Mouse (Mus musculus) myocyte (in vitro differentiated cells): ENCODE measurements at regions not wholly inside any gene's neighbourhood (a gene's known extent, or its start where the extent isn't known, plus 50 kb on each side); places are given as distances from the start of the nearest gene placed in this dataset.

Experiments used
- H3K27me3 ChIP-seq: one replicate; pipeline ENCODE4 v1.6.1; 2011; ENCODE audit not compliant: control insufficient read depth, insufficient read depth, insufficient read length
- H3K36me3 ChIP-seq: one replicate; pipeline ENCODE4 v1.6.1; 2011; ENCODE audit not compliant: control insufficient read depth, insufficient read depth
- H3K4me2 ChIP-seq: one replicate; pipeline ENCODE4 v1.6.1; 2011; ENCODE audit warnings: low read depth, control low read depth
- H3K4me3 ChIP-seq: one replicate; pipeline ENCODE4 v1.5.1; 2011; ENCODE audit warnings: mild to moderate bottlenecking, control low read depth, moderate library complexity
- H3K79me2 ChIP-seq: one replicate; pipeline ENCODE4 v1.6.1; 2011; ENCODE audit not compliant: control insufficient read depth, insufficient read depth
- H3ac ChIP-seq: one replicate; pipeline ENCODE4 v1.6.1; 2011; ENCODE audit not compliant: control insufficient read depth, insufficient read length
- CEBPB ChIP-seq: IDR thresholded peaks from 2 replicates; pipeline ENCODE4 v1.6.1; 2011; ENCODE audit warnings: mild to moderate bottlenecking, moderate library complexity; ENCODE audit not compliant: poor library complexity, insufficient read depth, severe bottlenecking
- E2F4 ChIP-seq: IDR thresholded peaks from one replicate; pipeline ENCODE4 v1.6.1; 2011; ENCODE audit warnings: mild to moderate bottlenecking, control low read depth, moderate library complexity; ENCODE audit not compliant: insufficient read depth
- MAX ChIP-seq: IDR thresholded peaks from one replicate; pipeline ENCODE4 v1.6.1; 2011; ENCODE audit warnings: low read depth, mild to moderate bottlenecking, control low read depth
- MYOD1 ChIP-seq, 3 experiments: IDR thresholded peaks; one replicate each; pipeline ENCODE4 v1.6.1; 2011; ENCODE audit warnings: control low read depth in 2 of 3, low read depth in 2 of 3, mild to moderate bottlenecking in 2 of 3, moderate library complexity in 1 of 3; ENCODE audit not compliant: insufficient read length in 2 of 3, control insufficient read depth in 1 of 3
- MYOG ChIP-seq, 3 experiments: IDR thresholded peaks; one replicate each; pipeline ENCODE4 v1.6.1; 2011; ENCODE audit warnings: control low read depth in 2 of 3, low read depth in 2 of 3, mild to moderate bottlenecking in 2 of 3; ENCODE audit not compliant: insufficient read length in 2 of 3, control insufficient read depth in 1 of 3, insufficient read depth in 1 of 3
- POLR2A ChIP-seq: IDR thresholded peaks from one replicate; pipeline ENCODE4 v1.6.1; 2011; ENCODE audit warnings: low read depth, mild to moderate bottlenecking, control low read depth, moderate library complexity; ENCODE audit not compliant: insufficient read length
- POLR2AphosphoS2 ChIP-seq: IDR thresholded peaks from one replicate; pipeline ENCODE4 v1.6.1; 2011; ENCODE audit warnings: low read depth, control low read depth; ENCODE audit not compliant: insufficient read length
- REST ChIP-seq: IDR thresholded peaks from one replicate; pipeline ENCODE4 v1.6.1; 2011; ENCODE audit warnings: mild to moderate bottlenecking, control low read depth, moderate library complexity; ENCODE audit not compliant: insufficient read depth, insufficient read length
- SRF ChIP-seq: IDR thresholded peaks from one replicate; pipeline ENCODE4 v1.6.1; 2011; ENCODE audit warnings: low read depth; ENCODE audit not compliant: control insufficient read depth, insufficient read length
- TCF12 ChIP-seq: IDR thresholded peaks from one replicate; pipeline ENCODE4 v1.6.1; 2011; ENCODE audit warnings: mild to moderate bottlenecking, control low read depth; ENCODE audit not compliant: poor library complexity, insufficient read depth, severe bottlenecking
- TCF3 ChIP-seq: IDR thresholded peaks from one replicate; pipeline ENCODE4 v1.6.1; 2011; ENCODE audit warnings: low read depth, control low read depth; ENCODE audit not compliant: insufficient read length
- USF1 ChIP-seq: IDR thresholded peaks from one replicate; pipeline ENCODE4 v1.6.1; 2011; ENCODE audit warnings: low read depth, mild to moderate bottlenecking, control low read depth, moderate library complexity

GRCm38 (mm10) chr17:47195981-47196380, 172.7 kb upstream of the Mrps10 start:
- H3K4me2 ChIP-seq = no peak overlapping the region
- TF ChIP-seq TCF12 = no peak
- TF ChIP-seq MAX = no peak
- TF ChIP-seq SRF = no peak
- no peak for TF ChIP-seq CEBPB
- TF ChIP-seq E2F4 = no peak
- no peak for TF ChIP-seq USF1
- TF ChIP-seq REST = no peak
- no peak for TF ChIP-seq POLR2AphosphoS2
- no peak for TF ChIP-seq MYOG (IDR thresholded peaks at IDR 0.05; ENCODE audit: control insufficient read depth in 1 of 3, insufficient read depth in 1 of 3, insufficient read length in 2 of 3, low read depth in 2 of 3)
- no peak for TF ChIP-seq MYOD1 (IDR thresholded peaks at IDR 0.05; ENCODE audit: control insufficient read depth in 1 of 3, insufficient read length in 2 of 3, low read depth in 2 of 3)
- TF ChIP-seq POLR2A = no peak
- no peak overlapping the region for H3ac ChIP-seq
- H3K79me2 ChIP-seq = no peaks in the 10 kb centered on the region
- H3K36me3 ChIP-seq = no peaks in the 10 kb centered on the region
- H3K4me3 ChIP-seq = no peak overlapping the region
- no peaks in the 10 kb centered on the region for H3K27me3 ChIP-seq

DNA sequence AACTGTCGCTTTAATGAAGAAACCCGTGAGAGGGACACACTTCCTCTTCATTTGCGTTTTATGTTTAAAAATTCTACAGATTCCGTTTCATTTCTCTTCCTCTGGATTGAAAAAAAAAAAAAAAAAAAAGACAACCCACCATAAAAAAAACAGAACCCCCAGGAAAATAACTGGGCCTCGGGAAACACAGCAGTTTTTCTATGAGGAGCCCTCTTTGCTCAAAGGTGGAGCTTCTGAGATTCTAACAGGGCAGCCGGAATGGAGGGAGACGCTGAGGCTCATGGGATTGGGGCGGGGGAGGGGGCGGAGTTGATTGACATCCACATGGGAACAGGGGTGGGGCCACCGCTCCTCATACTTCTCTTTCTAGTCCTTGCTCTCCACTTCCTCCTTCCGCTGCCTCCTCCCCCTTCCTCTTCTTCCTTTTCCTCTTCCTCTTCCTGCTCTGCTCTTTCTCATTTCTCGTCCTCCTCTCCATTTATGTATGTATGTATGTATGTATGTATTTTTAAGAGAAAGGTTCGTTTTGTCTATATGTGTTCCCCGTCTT, 174.1 kb upstream of the Mrps10 start:
- no peak overlapping the region for H3K4me3 ChIP-seq
- H3K36me3 ChIP-seq = no peaks in the 10 kb centered on the region
- H3K4me2 ChIP-seq = no peak overlapping the region
- H3K27me3 ChIP-seq = no peaks in the 10 kb centered on the region
- TF ChIP-seq TCF12 (no peak), MYOG (IDR thresholded peaks at IDR 0.05; ENCODE audit: control insufficient read depth in 1 of 3, insufficient read depth in 1 of 3, insufficient read length in 2 of 3, low read depth in 2 of 3) (no peak)
- H3K79me2 ChIP-seq = no peaks in the 10 kb centered on the region
- no peak overlapping the region for H3ac ChIP-seq

DNA sequence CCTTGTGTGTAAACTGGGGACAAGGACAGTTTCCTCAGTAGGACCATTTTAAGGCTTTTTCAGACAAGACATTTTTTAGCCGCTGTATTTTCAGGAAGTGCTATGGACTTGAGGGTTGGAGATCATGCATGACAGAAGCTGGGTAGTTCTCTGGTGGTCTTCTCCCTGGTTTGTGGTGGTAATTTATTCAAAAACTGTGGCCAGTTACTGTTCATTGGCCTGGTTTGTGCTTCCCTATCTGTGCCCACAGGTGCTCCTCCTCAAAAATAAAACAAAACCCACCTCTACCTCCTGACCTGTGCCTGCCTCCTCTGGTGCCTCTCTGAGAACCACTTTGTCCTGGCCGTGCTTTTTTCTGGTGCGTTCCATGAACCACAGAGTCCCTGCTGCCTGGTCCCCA, 177.3 kb upstream of the Mrps10 start:
- Histone ChIP-seq H3ac (no peak overlapping the region), H3K4me3 (no peak overlapping the region), H3K27me3 (no peaks in the 10 kb centered on the region), H3K4me2 (no peak overlapping the region), H3K79me2 (no peaks in the 10 kb centered on the region), H3K36me3 (no peaks in the 10 kb centered on the region)
- TF ChIP-seq MYOD1 (IDR thresholded peaks at IDR 0.05; ENCODE audit: control insufficient read depth in 1 of 3, insufficient read length in 2 of 3, low read depth in 2 of 3) (no peak), TCF3 (no peak), TCF12 (no peak), POLR2AphosphoS2 (no peak), MAX (no peak), USF1 (no peak), POLR2A (no peak), MYOG (IDR thresholded peaks at IDR 0.05; ENCODE audit: control insufficient read depth in 1 of 3, insufficient read depth in 1 of 3, insufficient read length in 2 of 3, low read depth in 2 of 3) (no peak), E2F4 (no peak), REST (no peak), CEBPB (no peak)

- no peaks in the 10 kb centered on the region for H3K27me3 ChIP-seq
- no peak overlapping the region for H3K4me3 ChIP-seq
- no peaks in the 10 kb centered on the region for H3K36me3 ChIP-seq
- no peak overlapping the region for H3ac ChIP-seq
- TF ChIP-seq MYOD1 (IDR thresholded peaks at IDR 0.05; ENCODE audit: control insufficient read depth in 1 of 3, insufficient read length in 2 of 3, low read depth in 2 of 3) (no peak), SRF (no peak), TCF3 (no peak), POLR2A (no peak), MYOG (IDR thresholded peaks at IDR 0.05; ENCODE audit: control insufficient read depth in 1 of 3, insufficient read depth in 1 of 3, insufficient read length in 2 of 3, low read depth in 2 of 3) (no peak), TCF12 (no peak), CEBPB (no peak), USF1 (no peak), POLR2AphosphoS2 (no peak), REST (no peak), E2F4 (no peak), MAX (no peak)
- H3K4me2 ChIP-seq = no peak overlapping the region
- H3K79me2 ChIP-seq = no peaks in the 10 kb centered on the region
Measured at GRCm38 (mm10) chr17:47189770-47190169, 178.9 kb upstream of the Mrps10 start.

GRCm38 (mm10) chr17:47184148-47184547, 173.8 kb upstream of the Ubr2 start:
- H3K27me3 ChIP-seq = no peaks in the 10 kb centered on the region
- TF ChIP-seq MYOD1 (IDR thresholded peaks at IDR 0.05; ENCODE audit: control insufficient read depth in 1 of 3, insufficient read length in 2 of 3, low read depth in 2 of 3) (no peak), TCF12 (no peak), SRF (no peak), POLR2AphosphoS2 (no peak), POLR2A (no peak), E2F4 (no peak), USF1 (no peak), TCF3 (no peak), MYOG (IDR thresholded peaks at IDR 0.05; ENCODE audit: control insufficient read depth in 1 of 3, insufficient read depth in 1 of 3, insufficient read length in 2 of 3, low read depth in 2 of 3) (no peak), MAX (no peak), REST (no peak), CEBPB (no peak)
- peaks cover 12% of the 10 kb centered on the region for H3K79me2 ChIP-seq
- H3ac ChIP-seq = no peak overlapping the region
- H3K4me2 ChIP-seq = no peak overlapping the region
- no peak overlapping the region for H3K4me3 ChIP-seq
- H3K36me3 ChIP-seq = no peaks in the 10 kb centered on the region
